Mouse (Mus musculus): ENCODE data around the gene Csf1. TPM values are rescaled to one million over a fixed set of nuclear protein-coding genes. Genes with fewer than 3 reads are reported as not detected.
"Not testable (repeated sequence)": the region's sequence is repeated elsewhere in the genome, so short reads cannot be mapped to it uniquely, and the experiment has no call there.

Csf1 gene
- polyA plus RNA-seq, 1 experiment from 2014 or later: 7.9 TPM

DNA sequence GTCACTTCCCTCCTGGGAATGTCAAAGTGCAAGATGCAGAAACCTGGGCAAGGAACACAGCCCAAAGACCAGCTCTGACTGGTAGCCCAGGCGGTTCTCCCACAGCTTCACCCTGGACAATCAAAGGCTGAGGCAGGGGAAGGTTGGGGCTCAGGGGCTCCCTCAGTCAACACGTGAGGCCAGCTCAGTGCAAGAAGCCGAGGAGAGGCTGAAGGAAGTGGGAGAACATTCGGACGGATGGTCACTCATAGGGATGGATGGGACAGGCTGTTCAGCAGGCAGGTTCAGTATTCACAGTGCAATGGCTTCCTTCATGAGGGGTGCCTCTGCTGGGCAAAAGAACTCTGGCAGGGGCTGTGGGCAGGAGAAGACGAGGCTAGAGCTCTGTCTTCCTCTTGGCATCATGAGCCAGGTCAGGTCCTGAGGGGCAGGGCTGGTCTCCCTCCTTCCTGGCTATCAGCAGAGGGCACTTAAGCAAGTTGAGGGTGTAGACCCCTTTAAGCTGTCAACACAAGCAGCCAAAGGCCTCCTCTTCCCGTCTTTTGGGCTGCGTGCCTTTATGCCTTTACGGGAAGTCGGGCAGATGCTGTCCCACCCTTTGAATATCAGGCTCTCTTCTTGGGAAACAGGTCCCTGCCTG lies 18.1 kb downstream of the Csf1 start:
- H3K4me1 ChIP-seq: peaks cover 27% of the 10 kb centered on the region
- H3K4me3 ChIP-seq: no peak overlapping the region
- H3K27me3 ChIP-seq: no peaks in the 10 kb centered on the region
- no peak overlapping the region for H3K9ac ChIP-seq (replicated peaks)
- no peak for ATAC-seq (replicated peaks)
- H3K36me3 ChIP-seq: no peaks in the 10 kb centered on the region
- H3K27ac ChIP-seq (replicated peaks): no peak overlapping the region
- 92% methylated on average over 10 of the region's 10 CpGs for WGBS
- no peak overlapping the region for H3K4me2 ChIP-seq (replicated peaks)
- H3K9me3 ChIP-seq: no peaks in the 10 kb centered on the region

DNA sequence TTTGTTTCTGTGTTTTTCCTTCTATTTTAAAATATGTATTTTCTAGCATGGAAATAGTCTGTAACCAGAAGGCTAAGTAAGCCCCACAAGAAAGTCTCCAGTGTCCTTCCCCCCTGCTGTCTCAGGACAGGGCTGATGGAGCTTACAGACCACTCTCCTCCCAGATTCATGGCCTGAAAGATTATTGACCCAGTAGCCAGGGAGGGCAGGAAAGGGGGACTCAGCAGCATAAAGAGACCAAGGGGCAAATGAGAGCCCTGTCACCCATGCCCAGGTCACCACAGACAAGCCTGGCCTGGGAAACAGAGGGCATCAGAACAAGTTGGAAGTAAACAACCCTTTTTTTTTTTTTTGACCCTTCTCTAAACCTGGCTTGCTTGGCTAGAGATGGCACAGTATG lies 18.9 kb downstream of the Csf1 start:
- Histone ChIP-seq H3K27ac (replicated peaks) (peak overlapping the region; percentile 72), H3K9me3 (no peaks in the 10 kb centered on the region), H3K9ac (replicated peaks) (no peak overlapping the region), H3K4me2 (replicated peaks) (no peak overlapping the region), H3K27me3 (no peaks in the 10 kb centered on the region), H3K4me3 (no peak overlapping the region), H3K36me3 (no peaks in the 10 kb centered on the region), H3K4me1 (peaks cover 27% of the 10 kb centered on the region)
- ATAC-seq (replicated peaks): no peak

DNA sequence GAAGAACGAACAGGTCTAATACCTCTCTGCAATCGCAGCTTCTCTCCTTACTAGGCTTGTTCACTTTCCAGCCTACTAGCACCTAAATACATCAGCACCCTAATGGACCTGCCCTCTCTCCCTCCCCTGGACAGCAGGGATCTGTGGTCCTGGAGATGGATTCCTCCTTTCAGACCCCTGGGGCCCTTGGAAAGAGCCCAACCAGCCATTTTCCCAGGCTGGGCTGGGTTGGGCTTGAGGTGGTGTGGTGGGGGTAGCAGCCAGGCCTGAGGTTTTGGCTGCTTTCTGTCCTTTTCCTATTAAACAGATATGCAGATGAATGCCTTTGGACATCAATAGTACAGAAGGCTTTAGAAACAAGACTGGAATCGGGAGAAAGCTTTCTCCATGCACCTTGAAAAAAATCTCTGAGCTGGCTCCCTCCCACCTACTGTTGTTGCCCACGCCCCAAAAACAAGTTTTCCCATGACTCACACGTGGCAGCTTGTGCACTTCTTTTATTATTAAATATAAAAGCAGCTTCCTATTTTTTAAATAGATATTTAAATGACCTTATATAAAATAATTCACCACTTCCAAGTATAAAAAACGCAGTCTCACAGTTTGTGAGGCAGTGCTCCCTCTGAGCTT lies 19.6 kb downstream of the Csf1 start:
- H3K9ac ChIP-seq (replicated peaks): no peak overlapping the region
- no peak overlapping the region for H3K4me2 ChIP-seq (replicated peaks)
- H3K9me3 ChIP-seq: no peaks in the 10 kb centered on the region
- 2% methylated on average over 6 of the region's 6 CpGs for WGBS
- no peak overlapping the region for H3K4me3 ChIP-seq
- no peaks in the 10 kb centered on the region for H3K27me3 ChIP-seq
- H3K36me3 ChIP-seq: no peaks in the 10 kb centered on the region
- peak; percentile 85 for ATAC-seq (replicated peaks)
- H3K4me1 ChIP-seq: peaks cover 27% of the 10 kb centered on the region
- H3K27ac ChIP-seq (replicated peaks): peak overlapping the region; percentile 72

DNA sequence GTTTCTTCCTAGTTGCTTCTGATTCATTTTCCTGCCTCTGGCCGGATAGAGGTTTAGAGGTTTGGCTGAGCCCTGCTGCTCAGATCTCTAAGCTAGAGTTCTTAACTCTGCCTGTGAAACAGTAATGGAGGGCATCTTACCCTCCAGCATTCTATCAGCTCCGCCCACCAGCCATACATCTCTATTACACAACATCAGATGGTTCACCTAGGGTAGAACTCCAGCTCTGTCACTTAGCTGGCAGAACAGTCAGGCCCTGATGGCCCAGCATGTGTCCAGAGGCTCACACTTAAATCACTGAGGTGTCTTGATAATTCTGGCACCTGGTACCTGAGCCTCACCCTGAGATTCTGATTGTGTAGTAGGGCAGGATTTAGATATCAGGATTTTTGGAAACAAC lies 20.3 kb downstream of the Csf1 start:
- no peak for ATAC-seq (replicated peaks)
- 75% methylated on average over 2 of the region's 2 CpGs for WGBS
- Histone ChIP-seq H3K36me3 (no peaks in the 10 kb centered on the region), H3K27me3 (no peaks in the 10 kb centered on the region), H3K4me3 (no peak overlapping the region), H3K9ac (replicated peaks) (no peak overlapping the region), H3K9me3 (no peaks in the 10 kb centered on the region), H3K4me1 (peaks cover 27% of the 10 kb centered on the region), H3K27ac (replicated peaks) (peak overlapping the region; percentile 72), H3K4me2 (replicated peaks) (no peak overlapping the region)

DNA sequence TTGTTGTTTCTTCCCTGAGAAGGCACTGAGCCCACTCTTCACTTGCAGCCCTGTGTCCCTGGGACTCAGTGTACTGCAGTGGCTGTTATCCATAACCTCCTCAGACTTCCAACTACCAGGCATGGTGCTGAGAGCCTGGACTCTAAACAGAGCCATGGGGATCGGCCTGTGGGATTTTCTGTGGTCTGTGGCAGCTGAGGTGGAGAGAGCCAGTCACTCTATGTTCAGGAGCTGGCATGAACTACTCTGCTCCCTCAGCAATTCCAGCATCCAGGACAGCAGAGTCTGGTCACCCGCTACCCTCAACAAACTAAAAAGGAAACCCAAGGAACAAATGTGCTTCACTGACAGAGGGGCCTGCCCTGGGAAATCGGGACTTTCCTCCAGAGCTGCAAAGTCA lies 20.8 kb downstream of the Csf1 start:
- H3K27ac ChIP-seq (replicated peaks): no peak overlapping the region
- 86% methylated on average over 3 of the region's 3 CpGs for WGBS
- no peak for ATAC-seq (replicated peaks)

DNA sequence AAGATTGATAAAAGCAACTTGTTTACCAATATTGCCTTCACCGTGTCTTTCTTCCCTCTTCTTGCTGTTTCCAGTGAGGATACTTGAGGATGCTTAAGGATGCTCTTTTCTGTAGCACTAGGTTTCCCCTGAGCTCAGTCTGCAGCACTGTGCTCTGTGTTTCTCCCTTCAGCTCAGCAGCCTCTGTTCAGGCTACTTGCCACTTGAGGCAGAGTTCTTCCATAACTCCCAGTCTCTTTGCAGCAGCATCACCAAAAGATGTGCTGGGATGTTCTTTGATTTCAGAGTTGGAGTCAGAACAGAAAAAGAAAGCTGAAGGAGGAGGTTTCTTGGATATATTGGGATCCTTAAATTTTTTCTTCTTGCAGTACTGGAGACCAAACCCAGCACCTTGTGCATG lies 21.6 kb downstream of the Csf1 start:
- WGBS: 72% methylated on average over 1 of the region's 1 CpGs
- Histone ChIP-seq H3K4me2 (replicated peaks) (no peak overlapping the region), H3K27me3 (no peaks in the 10 kb centered on the region), H3K4me3 (no peak overlapping the region), H3K9ac (replicated peaks) (no peak overlapping the region), H3K27ac (replicated peaks) (no peak overlapping the region), H3K4me1 (peaks cover 27% of the 10 kb centered on the region), H3K36me3 (no peaks in the 10 kb centered on the region), H3K9me3 (no peaks in the 10 kb centered on the region)
- no peak for ATAC-seq (replicated peaks)

More for the DNA sequence above, 20.8 kb downstream of the Csf1 start:
- Histone ChIP-seq H3K9ac (replicated peaks) (no peak overlapping the region), H3K36me3 (no peaks in the 10 kb centered on the region), H3K9me3 (no peaks in the 10 kb centered on the region), H3K4me1 (peaks cover 27% of the 10 kb centered on the region), H3K27me3 (no peaks in the 10 kb centered on the region), H3K4me3 (no peak overlapping the region), H3K4me2 (replicated peaks) (no peak overlapping the region)

DNA sequence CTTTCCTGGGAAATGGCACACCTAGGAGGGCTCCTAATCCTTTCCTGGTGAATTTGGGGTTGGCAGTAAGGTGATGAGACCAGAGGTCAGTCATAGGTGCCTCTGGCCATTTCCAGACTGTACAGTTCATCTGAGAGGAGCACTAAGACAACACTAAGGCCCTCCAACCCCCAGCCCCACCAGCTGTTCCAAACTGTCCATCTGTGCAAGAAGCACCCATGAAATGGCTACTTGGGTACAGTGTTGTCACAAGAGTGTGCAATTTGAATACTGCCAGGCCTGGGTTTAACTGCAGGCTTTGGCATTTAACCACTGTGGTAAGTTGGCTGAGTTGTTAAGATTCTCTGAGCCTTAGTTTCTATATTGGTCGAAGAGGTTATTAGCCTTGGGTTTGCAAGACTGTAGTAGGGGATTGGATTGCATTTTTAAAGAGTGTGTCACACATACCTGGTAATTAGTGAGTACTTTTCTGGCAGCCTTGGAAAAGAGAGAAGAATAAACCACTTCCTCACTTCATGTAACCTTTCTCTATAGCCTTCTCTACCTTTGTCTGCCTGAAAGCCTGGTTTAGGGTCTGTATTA lies 22.6 kb downstream of the Csf1 start:
- Histone ChIP-seq H3K4me2 (replicated peaks) (no peak overlapping the region), H3K9ac (replicated peaks) (no peak overlapping the region), H3K4me3 (no peak overlapping the region), H3K9me3 (no peaks in the 10 kb centered on the region), H3K27me3 (no peaks in the 10 kb centered on the region), H3K4me1 (peaks cover 27% of the 10 kb centered on the region), H3K36me3 (no peaks in the 10 kb centered on the region), H3K27ac (replicated peaks) (no peak overlapping the region)
- ATAC-seq (replicated peaks): no peak
- 76% methylated on average over 1 of the region's 1 CpGs for WGBS

DNA sequence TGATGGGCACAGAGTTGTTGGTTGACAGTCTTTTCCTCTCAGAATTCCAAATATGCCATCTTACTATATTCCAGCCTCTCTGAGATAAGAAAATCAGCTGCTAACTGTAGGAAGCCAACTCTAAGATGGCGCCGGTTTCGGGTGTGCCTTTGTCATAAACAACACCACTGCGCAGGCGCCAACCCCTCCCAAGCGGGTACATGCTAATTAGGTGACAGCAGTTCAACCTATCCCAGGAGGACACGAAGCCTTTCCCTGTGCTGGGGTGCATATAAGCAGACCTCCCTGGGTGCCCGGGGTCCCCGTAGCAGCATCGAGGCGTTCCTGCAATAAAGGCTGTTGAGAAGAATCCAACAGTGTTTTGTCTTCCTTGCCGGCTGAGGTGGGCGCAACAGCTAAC lies 24.6 kb downstream of the Csf1 start:
- ATAC-seq (replicated peaks); H3K4me2 ChIP-seq (replicated peaks); H3K4me3 ChIP-seq; H3K36me3 ChIP-seq; H3K27me3 ChIP-seq; H3K27ac ChIP-seq (replicated peaks); H3K9ac ChIP-seq (replicated peaks); H3K9me3 ChIP-seq: not testable (repeated sequence)
- H3K4me1 ChIP-seq: peaks cover 12% of the 10 kb centered on the region
- 88% methylated on average over 13 of the region's 13 CpGs for WGBS

DNA sequence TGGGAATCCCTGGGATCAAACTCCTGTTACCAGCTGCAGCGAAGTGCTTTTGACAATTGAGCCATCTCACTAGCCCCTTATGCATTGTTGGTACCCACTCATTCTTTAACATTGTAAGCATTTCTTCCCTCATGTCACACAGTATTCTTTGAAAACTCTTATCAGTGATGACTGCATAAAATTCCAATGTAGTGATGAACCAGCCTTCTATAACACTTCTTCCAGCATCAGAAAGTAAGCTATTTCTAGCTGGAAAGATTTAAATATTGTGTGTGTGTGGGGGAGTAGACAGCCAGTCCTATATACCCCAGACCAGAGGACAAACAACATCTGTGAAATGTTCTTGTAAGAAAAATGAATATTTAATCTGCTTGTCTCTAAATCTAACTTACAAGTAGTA lies 26.9 kb downstream of the Csf1 start:
- 73% methylated on average over 1 of the region's 1 CpGs for WGBS
- ATAC-seq (replicated peaks): no peak
- H3K4me3 ChIP-seq: no peak overlapping the region
- no peak overlapping the region for H3K4me2 ChIP-seq (replicated peaks)
- no peaks in the 10 kb centered on the region for H3K9me3 ChIP-seq
- H3K4me1 ChIP-seq: no peaks in the 10 kb centered on the region
- no peak overlapping the region for H3K9ac ChIP-seq (replicated peaks)
- H3K27ac ChIP-seq (replicated peaks): no peak overlapping the region
- H3K27me3 ChIP-seq: no peaks in the 10 kb centered on the region
- no peaks in the 10 kb centered on the region for H3K36me3 ChIP-seq

DNA sequence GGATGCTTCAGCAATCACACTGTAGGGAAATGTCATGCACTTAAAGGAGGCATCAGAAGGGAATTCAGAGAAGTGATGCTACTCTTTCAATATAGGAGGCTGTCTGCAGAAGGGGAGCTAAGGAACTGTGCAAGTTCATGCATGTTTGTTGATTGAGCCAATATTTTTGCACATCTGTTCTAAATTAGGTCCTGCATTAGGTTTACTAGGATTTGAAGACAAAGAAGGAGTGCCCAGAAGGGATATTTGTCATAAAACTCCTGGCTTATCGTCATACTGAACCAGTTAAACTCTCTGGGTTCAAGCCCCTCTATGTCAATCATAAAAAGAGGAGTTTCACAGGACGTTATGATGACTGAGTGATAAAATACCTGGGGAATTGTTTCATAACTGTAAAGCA lies 30.0 kb downstream of the Csf1 start:
- Histone ChIP-seq H3K4me2 (replicated peaks) (no peak overlapping the region), H3K4me1 (no peaks in the 10 kb centered on the region), H3K27me3 (no peaks in the 10 kb centered on the region), H3K9me3 (no peaks in the 10 kb centered on the region), H3K4me3 (no peak overlapping the region), H3K36me3 (no peaks in the 10 kb centered on the region), H3K27ac (replicated peaks) (no peak overlapping the region), H3K9ac (replicated peaks) (no peak overlapping the region)
- 84% methylated on average over 2 of the region's 2 CpGs for WGBS
- no peak for ATAC-seq (replicated peaks)

DNA sequence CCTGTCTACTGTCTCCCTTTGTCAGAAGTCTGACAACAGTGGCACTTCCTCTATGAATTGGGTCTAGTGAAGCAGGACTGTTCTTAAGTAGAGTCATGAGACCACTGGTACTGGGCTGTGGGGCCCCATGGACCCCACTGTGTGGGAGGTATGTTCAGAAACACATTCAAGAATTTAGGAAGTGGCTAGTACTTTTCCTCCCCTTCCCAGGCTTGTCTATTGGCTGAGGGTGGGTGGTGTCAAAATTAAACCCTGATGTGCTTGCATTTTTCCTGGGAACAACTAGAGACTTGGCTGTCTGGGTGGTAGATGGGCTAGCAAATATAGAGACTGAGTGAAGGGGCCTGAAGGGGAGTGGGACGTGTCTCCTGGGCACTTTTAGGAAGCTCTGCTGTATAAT lies 31.8 kb downstream of the Csf1 start:
- no peaks in the 10 kb centered on the region for H3K9me3 ChIP-seq
- no peaks in the 10 kb centered on the region for H3K4me1 ChIP-seq
- H3K9ac ChIP-seq (replicated peaks): no peak overlapping the region
- 79% methylated on average over 1 of the region's 1 CpGs for WGBS
- H3K4me3 ChIP-seq: no peak overlapping the region
- no peaks in the 10 kb centered on the region for H3K36me3 ChIP-seq
- H3K27ac ChIP-seq (replicated peaks): no peak overlapping the region
- no peaks in the 10 kb centered on the region for H3K27me3 ChIP-seq
- ATAC-seq (replicated peaks): no peak
- H3K4me2 ChIP-seq (replicated peaks): no peak overlapping the region

DNA sequence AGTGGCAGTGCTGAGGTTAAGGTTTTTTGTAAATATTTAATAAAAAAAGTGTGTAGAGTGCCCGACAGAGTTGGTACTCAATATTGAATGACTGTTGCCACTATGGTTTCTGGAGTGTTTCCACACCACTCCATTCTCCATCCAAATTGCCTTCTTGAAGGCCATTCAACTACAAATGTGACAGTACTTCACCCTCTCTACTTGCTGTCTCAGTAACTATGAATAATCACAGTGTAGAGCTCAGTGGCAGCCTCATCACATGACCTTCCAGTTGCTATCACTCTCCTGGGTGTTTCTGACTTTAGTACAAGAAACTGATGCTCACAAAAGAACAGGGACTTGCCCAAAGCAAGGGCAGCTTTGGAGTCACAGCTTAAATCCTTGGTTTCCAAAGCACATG lies 44.3 kb downstream of the Csf1 start:
- Histone ChIP-seq H3K4me3 (no peak overlapping the region), H3K9me3 (no peaks in the 10 kb centered on the region), H3K27me3 (no peaks in the 10 kb centered on the region), H3K36me3 (no peaks in the 10 kb centered on the region), H3K4me1 (no peaks in the 10 kb centered on the region), H3K9ac (replicated peaks) (no peak overlapping the region), H3K4me2 (replicated peaks) (no peak overlapping the region), H3K27ac (replicated peaks) (no peak overlapping the region)
- 86% methylated on average over 1 of the region's 1 CpGs for WGBS
- no peak for ATAC-seq (replicated peaks)
